Mouse (Mus musculus): ENCODE results near the gene H2-M5.
"Not testable (repeated sequence)": the region's sequence is repeated elsewhere in the genome, so short reads cannot be mapped to it uniquely, and the experiment has no call there.

H2-M5 gene

GRCm38 (mm10) chr17:36989437-36989836 is at the start of gene H2-M5:
Gene H2-M5, minus strand, starts transcription at chr17:36989537.
- DNase-seq: no peak

DNA sequence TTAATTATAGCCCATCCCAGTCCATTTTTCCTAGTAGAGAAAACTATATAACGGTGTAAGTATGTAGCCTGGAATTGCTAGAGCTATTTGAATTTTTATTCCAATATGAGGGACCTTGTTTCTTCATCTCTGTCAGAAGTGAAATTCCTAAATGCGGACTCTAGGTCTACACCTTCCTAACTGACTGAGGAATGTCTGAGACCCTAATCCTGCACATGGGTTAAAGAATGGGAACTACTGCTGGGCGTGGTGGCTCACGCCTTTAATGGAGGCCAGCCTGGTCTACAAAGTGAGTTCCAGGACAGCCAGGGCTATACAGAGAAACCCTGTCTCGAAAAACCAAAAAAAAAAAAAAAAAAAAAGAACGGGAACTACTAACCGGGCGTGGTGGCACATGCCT is 39.8 kb upstream of the H2-M5 start:
- DNase-seq: no peak

DNA sequence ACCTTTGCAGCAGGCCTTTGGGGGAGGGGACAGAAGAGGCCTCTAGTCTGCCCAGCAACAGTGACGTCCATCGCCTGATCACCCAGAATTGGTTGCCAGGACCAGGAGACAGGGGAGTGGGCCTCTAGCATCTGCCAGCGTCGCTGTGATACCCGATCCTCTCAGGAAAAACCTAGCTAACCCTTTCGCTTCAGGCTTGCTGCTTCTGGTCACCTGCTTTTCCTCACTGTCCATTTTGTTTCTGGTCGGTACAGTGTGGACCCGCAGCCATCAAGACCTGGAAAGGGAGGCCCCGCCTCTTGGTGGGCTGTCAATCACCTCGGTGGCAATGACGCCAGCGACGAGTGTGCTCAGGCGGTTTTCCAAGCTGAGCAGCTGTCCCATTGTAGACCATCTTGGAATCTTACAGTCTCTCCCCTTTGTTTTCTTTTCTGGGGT is 39.4 kb upstream of the H2-M5 start:
- peak; percentile 98 for DNase-seq

- DNase-seq: no peak
These were observed 38.9 kb upstream of the H2-M5 start for GRCm38 (mm10) chr17:37028212-37028611.

DNA sequence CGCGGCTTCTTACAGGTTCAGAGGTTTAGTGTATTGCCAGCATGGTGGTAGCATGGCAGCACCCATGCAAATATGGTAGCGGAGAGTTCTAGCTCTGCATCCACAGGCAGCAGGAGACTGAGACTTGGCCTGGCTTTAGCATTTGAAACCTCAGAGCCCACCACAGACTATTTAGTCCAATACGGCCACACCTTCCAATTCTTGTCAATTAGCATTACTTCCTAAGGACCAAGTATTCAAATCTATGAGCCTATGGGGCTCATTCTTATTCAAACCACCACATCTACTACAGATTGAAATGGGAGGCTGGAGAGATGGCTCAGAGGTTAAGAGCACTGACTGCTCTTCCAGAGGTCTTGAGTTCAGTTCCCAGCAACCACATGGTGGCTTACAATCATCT is 38.1 kb upstream of the H2-M5 start:
- no peak for DNase-seq

GRCm38 (mm10) chr17:37026425-37026824 is 37.1 kb upstream of the H2-M5 start:
- DNase-seq: no peak

DNA sequence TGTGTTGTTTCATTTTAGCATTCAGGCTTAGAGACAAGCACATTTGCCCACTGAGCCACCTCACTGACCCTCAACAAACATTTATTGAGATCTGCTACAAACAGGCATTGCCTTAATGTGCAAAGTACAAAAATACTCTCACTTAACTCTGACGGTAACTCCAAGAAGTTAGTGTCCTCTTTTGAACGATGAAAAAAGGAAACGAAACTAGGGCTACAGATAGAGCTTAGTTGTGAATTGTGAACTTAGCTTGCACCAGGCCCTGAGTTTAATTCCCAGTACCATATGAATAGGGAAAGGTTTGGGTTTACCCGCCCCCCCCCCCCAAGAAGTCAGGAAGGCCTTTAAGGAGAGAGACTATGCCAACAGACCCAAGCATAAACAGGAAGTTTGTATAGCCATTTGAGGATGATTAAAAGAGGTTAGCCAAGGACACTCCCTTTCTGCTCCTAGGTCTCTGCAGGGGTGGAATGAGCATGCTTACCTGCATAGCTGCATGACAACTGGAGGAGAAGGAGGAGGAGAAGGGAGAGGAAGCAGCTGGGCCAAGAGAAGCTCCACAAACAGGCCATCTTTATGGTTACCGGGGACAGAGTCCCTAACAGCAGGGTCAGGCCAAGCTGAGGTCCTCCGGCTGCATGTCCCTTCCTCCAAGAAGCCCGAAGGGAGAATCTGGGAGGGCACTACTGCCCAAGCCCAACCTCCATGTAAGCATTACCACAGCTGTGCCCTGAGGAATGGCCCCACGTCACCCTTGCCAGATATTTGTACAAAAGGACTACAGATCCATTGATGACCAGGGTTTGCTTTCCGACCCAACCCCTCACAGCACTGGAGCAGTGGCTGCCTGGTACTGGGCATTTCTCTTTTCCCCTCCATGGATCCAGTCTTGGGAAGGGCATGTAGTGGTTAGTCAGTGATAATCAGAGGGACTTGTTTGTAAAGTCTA is 33.6 kb upstream of the H2-M5 start, which contains the start of gene Mog:
Gene Mog (minus strand): TSS at position 771 of the 949 bp plus-strand sequence.
- no peak for DNase-seq

- not testable (repeated sequence) for DNase-seq
These were observed 29.9 kb upstream of the H2-M5 start for GRCm38 (mm10) chr17:37019242-37019641.

DNA sequence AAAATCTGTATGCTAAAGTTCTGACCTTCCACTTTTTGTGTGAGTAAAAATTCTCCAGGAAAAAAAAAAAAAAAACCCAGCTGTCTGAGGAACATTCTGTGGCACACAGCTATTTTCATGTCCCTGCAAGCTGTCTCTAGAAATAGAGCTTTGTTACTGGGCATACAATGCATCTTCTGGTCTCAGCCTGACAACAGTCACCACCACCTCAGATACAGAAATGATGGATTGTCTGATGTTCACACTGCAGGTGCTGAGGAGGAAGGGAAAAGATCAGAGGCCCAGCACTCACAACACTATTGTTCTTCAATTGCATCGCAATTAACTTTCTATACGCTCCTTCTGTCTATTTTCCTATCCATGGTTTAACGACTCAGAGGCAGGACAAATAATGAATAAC is 29.0 kb upstream of the H2-M5 start:
- no peak for DNase-seq

DNA sequence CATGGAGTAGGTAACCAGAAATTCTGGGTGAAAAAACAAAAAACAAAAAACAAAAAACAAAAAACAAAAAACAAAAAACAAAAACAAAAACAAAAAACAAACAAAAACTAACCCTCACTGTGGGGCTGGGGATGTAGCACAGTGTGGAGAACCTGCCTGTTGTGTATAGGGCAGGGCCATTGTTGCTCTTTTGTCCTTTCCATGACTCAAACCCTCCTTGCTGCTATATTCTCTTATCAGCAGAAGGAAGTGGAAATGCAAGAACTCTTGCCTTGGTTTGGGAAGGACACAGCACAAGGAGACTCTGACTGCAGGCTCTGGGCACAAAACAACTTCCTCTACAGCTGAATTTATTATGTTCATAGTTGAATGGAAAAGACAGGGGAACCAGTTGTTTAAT is 27.0 kb upstream of the H2-M5 start:
- no peak for DNase-seq

DNA sequence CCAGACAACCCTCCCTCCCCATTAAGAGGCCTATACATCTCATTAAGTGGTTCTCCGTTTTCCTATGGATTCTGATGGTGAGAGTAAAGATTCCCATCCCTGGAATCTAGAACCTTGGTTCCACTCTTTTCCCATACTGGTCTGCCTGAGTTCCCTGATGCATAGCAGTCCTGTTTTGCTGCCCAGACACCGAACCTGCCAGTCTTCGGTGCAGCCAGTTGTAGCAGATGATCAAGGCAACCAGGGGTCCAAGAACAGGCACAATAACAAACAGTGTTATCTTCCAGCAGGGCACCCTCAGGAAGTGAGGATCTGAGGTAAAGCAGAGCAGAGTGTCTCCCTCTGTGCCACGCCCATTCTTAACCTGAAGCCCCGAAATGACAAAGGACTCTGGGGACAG is 22.8 kb upstream of the H2-M5 start:
- no peak for DNase-seq

DNA sequence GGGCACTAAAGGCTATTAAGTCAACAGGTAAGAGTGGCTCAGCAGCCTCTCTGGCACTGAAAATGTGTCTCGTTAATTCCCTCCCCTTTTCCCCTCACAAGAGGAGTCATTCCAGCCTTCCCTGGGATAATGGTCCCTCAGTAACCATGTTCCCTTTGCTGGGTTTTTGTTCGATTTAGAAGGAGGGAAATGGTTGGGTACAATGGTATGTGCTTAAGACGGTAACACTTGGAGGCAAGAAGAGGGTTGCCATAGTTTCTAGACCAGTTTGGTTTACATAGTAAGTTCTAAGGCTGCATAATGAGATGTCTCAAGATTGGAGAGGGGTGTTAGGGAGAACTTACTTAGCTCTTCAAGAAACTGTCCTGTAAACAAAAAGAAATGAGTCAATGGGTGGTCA is 22.4 kb upstream of the H2-M5 start:
- no peak for DNase-seq

DNA sequence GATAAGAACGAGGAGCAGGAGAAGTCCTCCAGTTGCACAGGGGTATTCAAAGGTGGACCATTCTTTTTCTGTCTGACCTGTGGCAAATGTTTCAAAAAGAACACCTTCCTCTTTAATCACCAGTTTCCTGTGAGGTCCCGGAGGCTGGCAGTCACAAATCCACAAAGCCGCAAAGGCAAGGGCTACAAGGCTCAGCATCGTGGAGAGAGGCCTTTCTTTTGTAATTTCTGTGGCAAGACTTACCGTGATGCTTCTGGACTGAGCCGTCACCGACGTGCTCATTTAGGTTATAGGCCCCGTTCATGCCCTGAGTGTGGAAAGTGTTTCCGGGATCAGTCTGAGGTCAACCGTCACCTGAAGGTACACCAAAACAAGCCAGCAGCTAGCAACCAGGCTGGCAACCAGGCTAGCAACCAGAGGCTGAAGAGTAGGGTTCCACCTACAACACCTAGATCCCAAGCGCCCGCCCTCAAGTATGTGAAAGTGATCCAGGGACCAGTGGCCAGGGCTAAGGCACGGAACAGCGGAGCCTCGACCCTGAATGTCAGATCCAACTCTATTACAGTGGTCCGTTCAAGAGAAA is 20.2 kb upstream of the H2-M5 start:
- DNase-seq: no peak

DNA sequence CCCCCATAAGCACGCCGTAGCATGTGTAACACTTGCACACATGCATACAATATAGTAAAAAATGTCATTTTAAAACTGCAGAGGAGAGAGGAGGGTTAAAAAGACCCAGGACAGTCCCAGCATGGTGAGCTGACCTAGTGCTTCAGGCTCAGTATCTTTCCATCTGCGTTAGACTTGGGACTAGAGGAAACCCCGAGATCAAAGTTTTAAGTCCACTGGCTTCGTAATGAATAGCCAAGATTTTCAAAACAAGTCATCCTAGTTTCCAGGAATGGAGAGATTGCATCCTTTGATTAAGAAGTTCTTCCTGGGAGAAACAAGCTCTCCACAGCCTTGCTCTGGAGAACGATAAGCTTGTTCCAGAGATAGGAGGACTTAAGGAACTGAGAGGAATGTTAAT is 18.8 kb upstream of the H2-M5 start:
- DNase-seq: no peak

- DNase-seq: no peak
These were observed 14.0 kb upstream of the H2-M5 start for GRCm38 (mm10) chr17:37003366-37003765.

DNA sequence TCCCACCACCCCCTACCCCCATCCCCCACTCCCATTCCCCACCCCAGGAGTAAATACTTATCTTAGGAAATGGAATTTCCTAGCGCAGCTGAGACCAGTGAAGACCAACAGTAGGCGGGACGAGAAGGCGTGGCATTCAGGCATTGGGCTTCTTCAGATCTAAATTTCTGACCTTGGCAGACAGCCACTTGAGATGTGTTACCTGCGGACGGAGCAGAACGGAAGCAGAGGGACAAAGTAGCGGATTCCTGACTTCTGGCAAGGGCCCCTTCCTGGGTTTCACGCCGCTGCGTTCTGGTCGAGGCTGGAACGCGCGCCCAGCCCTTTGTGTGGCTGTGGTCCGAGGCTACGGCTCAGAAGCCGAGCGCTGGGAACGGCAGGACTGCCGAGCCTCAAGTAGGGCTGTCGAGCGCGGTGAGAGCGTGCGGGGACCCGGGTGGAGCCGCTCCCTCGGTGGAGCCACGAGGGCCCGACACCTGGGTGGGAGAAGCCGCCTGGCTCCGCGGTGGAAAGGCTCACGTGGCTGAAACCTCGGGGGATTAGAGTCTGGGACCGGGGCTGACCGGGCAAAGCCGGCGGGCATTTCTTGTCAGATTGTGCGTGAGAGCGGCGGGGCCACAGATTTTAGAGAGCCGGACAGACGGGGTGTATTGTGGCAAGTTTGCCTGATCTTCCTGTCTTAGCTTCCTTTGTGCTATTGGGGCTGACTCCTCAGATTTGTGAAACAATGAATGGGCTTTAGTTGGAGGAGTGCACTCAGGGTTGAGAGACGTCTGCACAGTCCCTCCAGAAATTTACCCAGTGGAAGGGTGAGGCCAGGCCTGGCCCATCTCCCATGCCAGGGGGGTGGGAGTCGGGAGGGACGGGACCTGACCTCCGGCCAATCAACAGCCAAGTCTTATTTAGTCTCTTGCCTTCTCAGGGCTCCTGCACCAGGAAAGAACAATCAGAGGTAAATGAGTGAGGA is 13.3 kb upstream of the H2-M5 start:
- peak; percentile 35 for DNase-seq

- DNase-seq: no peak
These were observed 11.5 kb upstream of the H2-M5 start, which contains the start of gene Zfp57 for GRCm38 (mm10) chr17:37000863-37001262. Gene Zfp57, plus strand, starts transcription at chr17:37001163.

DNA sequence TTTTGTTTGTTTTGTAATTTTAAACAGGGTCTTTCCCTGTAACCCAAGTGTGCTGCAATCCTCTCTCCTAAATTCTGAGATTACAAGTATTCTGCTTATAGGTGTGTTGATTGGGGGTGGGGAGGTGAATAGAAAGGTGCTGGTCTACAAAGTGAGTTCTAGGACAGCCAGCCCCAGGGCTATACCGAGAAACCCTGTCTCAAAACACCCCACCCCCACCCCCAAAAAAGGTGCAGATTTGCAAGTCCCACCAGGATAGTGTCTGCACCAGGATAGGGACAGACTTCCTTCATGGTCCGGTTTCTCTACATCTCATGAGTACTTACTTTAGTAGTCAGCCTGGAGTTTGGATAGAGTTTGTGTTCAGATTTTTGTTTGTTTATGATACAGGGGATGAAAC is 9.1 kb upstream of the H2-M5 start:
- no peak for DNase-seq

GRCm38 (mm10) chr17:36997033-36997735 is 7.8 kb upstream of the H2-M5 start:
- peak; percentile 73 for DNase-seq

GRCm38 (mm10) chr17:36995448-36995847 is 6.1 kb upstream of the H2-M5 start:
- no peak for DNase-seq

GRCm38 (mm10) chr17:36994528-36994927 is 5.2 kb upstream of the H2-M5 start:
- DNase-seq: no peak

GRCm38 (mm10) chr17:36993770-36994325 is 4.5 kb upstream of the H2-M5 start:
- DNase-seq: no peak
